Mouse (Mus musculus): ENCODE data around the gene Chst3. TPM values are rescaled to one million over a fixed set of nuclear protein-coding genes. Genes with fewer than 3 reads are reported as not detected.
"Not testable (repeated sequence)": the region's sequence is repeated elsewhere in the genome, so short reads cannot be mapped to it uniquely, and the experiment has no call there.

Chst3 gene
- polyA plus RNA-seq, 1 experiment: 0.52 TPM

DNA sequence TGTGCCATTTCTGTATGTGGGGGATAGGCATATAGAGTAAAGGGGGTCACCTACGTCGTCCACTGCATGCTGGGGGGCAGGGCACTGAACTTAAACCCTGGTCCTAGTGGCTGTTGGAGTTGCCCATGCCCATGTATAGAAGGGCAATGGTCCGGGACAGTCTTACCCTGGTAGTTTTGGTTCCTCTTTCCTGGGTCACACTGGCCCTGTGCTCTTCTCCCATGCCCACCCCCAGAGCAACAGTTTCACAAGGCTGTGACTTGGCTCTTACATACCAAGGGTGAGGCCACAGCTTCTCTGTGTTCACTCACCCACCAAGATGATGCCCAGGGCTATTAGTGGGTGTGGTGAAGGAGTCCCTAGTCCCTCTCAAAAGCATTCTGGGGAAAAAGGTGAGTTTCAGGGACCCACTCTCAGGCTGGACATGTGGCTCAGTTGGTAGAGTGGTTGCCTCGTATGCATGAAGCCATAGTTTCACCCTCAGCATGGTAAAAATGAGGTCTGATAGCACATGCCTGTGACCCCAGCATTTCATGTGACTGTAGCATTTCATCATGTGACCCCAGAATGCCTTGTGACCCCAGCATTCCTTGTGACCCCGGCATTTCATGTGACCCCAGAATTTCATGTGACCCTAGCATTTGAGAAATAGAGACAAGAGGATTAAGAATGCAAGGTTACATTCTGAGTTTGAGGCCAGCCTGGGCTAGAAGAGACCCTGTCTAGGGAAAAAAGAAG, 41.7 kb upstream of the Chst3 start:
- peaks cover 2% of the 10 kb centered on the region; the same call in 1 of the 2 replicates for H3K4me1 ChIP-seq (ENCODE audit: control insufficient read depth, insufficient read depth, low read length)
- H3K36me3 ChIP-seq (ENCODE audit: control insufficient read depth, insufficient read depth, low read length): no peaks in the 10 kb centered on the region
- no peak overlapping the region for H3K27ac ChIP-seq (ENCODE audit: control insufficient read depth, insufficient read depth, low read depth, low read length)
- TF ChIP-seq POLR2A (IDR thresholded peaks at IDR 0.05; ENCODE audit: control insufficient read depth, low read depth, low read length): no peak
- no peak for TF ChIP-seq CTCF (IDR thresholded peaks at IDR 0.05; ENCODE audit: control insufficient read depth, insufficient read depth, insufficient replicate concordance, low read depth, low read length)
- H3K4me3 ChIP-seq (ENCODE audit: control insufficient read depth, low read depth, low read length): no peak overlapping the region
- H3K27me3 ChIP-seq (ENCODE audit: control insufficient read depth, insufficient read depth, low read length): no peaks in the 10 kb centered on the region

- Histone ChIP-seq H3K27me3 (ENCODE audit: control insufficient read depth, insufficient read depth, low read length) (no peaks in the 10 kb centered on the region), H3K4me3 (ENCODE audit: control insufficient read depth, low read depth, low read length) (peak overlapping the region; percentile 28), H3K4me1 (ENCODE audit: control insufficient read depth, insufficient read depth, low read length) (no peaks in the 10 kb centered on the region), H3K36me3 (ENCODE audit: control insufficient read depth, insufficient read depth, low read length) (no peaks in the 10 kb centered on the region), H3K27ac (ENCODE audit: control insufficient read depth, insufficient read depth, low read depth, low read length) (no peak overlapping the region)
- TF ChIP-seq POLR2A (IDR thresholded peaks at IDR 0.05; ENCODE audit: control insufficient read depth, low read depth, low read length): no peak
- TF ChIP-seq CTCF (IDR thresholded peaks at IDR 0.05; ENCODE audit: control insufficient read depth, insufficient read depth, insufficient replicate concordance, low read depth, low read length): no peak
These were observed 38.3 kb upstream of the Chst3 start for GRCm38 (mm10) chr10:60257261-60257825.

GRCm38 (mm10) chr10:60256088-60256487, 37.0 kb upstream of the Chst3 start:
- Histone ChIP-seq H3K36me3 (ENCODE audit: control insufficient read depth, insufficient read depth, low read length) (no peaks in the 10 kb centered on the region), H3K4me1 (ENCODE audit: control insufficient read depth, insufficient read depth, low read length) (no peaks in the 10 kb centered on the region), H3K27me3 (ENCODE audit: control insufficient read depth, insufficient read depth, low read length) (no peaks in the 10 kb centered on the region), H3K27ac (ENCODE audit: control insufficient read depth, insufficient read depth, low read depth, low read length) (no peak overlapping the region), H3K4me3 (ENCODE audit: control insufficient read depth, low read depth, low read length) (no peak overlapping the region)
- no peak for TF ChIP-seq CTCF (IDR thresholded peaks at IDR 0.05; ENCODE audit: control insufficient read depth, insufficient read depth, insufficient replicate concordance, low read depth, low read length)
- TF ChIP-seq POLR2A (IDR thresholded peaks at IDR 0.05; ENCODE audit: control insufficient read depth, low read depth, low read length): no peak

DNA sequence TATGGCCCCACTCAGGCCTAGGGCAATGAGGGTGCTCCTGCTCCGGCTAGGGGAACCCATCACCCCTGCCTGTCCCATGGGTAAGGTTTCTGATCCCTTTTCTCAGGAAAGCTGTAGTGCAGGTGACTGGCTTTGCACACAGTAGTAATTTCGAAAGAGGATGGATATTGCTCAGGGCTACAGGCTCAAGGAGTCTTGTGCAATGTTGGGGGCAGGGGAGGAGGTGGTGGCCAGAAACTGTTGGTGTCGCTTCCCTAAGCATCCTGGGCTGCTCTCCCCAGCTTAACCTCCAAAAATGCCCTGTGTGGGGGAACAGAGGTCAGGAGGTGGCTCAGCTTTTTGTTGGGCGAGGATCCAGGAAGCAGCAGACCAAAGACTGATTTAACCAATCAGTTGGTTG, 33.5 kb upstream of the Chst3 start:
- H3K36me3 ChIP-seq (ENCODE audit: control insufficient read depth, insufficient read depth, low read length): no peaks in the 10 kb centered on the region
- H3K4me3 ChIP-seq (ENCODE audit: control insufficient read depth, low read depth, low read length): no peak overlapping the region
- H3K27ac ChIP-seq (ENCODE audit: control insufficient read depth, insufficient read depth, low read depth, low read length): no peak overlapping the region
- TF ChIP-seq POLR2A (IDR thresholded peaks at IDR 0.05; ENCODE audit: control insufficient read depth, low read depth, low read length) (no peak), CTCF (IDR thresholded peaks at IDR 0.05; ENCODE audit: control insufficient read depth, insufficient read depth, insufficient replicate concordance, low read depth, low read length) (no peak)
- no peaks in the 10 kb centered on the region for H3K27me3 ChIP-seq (ENCODE audit: control insufficient read depth, insufficient read depth, low read length)
- no peaks in the 10 kb centered on the region for H3K4me1 ChIP-seq (ENCODE audit: control insufficient read depth, insufficient read depth, low read length)

DNA sequence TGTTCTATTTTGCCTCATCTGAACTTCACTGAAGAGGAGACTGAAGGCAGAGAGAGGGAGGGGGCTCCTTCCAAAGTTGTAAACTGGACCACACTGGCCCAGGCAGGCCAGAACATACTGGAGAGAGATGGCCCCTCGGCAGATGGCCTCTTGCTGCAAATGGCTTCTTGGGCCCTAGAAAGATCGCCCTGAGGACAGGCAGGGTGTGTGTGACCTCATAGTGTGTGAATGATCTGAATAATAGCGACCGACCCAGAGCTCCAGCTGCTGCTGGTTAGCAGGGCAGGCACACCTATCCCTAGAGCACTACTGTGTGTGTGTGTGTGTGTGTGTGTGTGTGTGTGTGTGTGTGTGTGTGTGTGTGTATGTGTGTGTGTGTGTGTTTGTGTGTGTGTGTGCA, 33.1 kb upstream of the Chst3 start:
- TF ChIP-seq POLR2A (IDR thresholded peaks at IDR 0.05; ENCODE audit: control insufficient read depth, low read depth, low read length): no peak
- no peak for TF ChIP-seq CTCF (IDR thresholded peaks at IDR 0.05; ENCODE audit: control insufficient read depth, insufficient read depth, insufficient replicate concordance, low read depth, low read length)
- Histone ChIP-seq H3K36me3 (ENCODE audit: control insufficient read depth, insufficient read depth, low read length) (no peaks in the 10 kb centered on the region), H3K27ac (ENCODE audit: control insufficient read depth, insufficient read depth, low read depth, low read length) (no peak overlapping the region), H3K4me3 (ENCODE audit: control insufficient read depth, low read depth, low read length) (no peak overlapping the region), H3K27me3 (ENCODE audit: control insufficient read depth, insufficient read depth, low read length) (no peaks in the 10 kb centered on the region), H3K4me1 (ENCODE audit: control insufficient read depth, insufficient read depth, low read length) (no peaks in the 10 kb centered on the region)

DNA sequence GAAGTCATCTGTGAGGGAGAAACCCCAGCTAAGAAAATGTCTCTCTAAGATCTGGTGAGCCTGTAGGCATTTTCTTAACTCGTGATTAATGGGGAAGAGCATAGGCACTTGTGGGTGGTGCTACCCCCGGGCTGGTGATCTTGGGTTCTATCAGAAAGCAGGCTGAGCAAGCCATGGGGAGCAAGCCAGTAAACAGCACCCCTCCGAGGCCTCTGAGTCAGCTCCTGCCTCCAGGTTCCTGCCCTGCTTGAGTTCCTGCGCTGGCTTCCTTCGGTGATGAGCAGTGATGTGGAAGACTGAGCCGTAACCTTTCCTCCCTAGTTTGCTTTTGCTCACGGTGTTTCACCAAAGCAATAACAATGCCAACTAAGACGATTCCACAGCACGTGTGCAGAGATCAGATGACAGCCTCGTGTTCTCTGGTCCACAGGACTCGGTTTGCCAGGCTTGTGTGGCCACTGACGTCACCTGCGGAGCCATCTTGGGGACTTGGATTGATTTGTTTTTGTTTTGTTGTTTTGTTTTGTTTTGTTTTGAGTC, 31.4 kb upstream of the Chst3 start:
- Histone ChIP-seq H3K4me1 (ENCODE audit: control insufficient read depth, insufficient read depth, low read length) (no peaks in the 10 kb centered on the region; the same call in 1 of the 2 replicates), H3K36me3 (ENCODE audit: control insufficient read depth, insufficient read depth, low read length) (no peaks in the 10 kb centered on the region), H3K4me3 (ENCODE audit: control insufficient read depth, low read depth, low read length) (no peak overlapping the region), H3K27me3 (ENCODE audit: control insufficient read depth, insufficient read depth, low read length) (no peaks in the 10 kb centered on the region), H3K27ac (ENCODE audit: control insufficient read depth, insufficient read depth, low read depth, low read length) (no peak overlapping the region)
- no peak for TF ChIP-seq CTCF (IDR thresholded peaks at IDR 0.05; ENCODE audit: control insufficient read depth, insufficient read depth, insufficient replicate concordance, low read depth, low read length)
- no peak for TF ChIP-seq POLR2A (IDR thresholded peaks at IDR 0.05; ENCODE audit: control insufficient read depth, low read depth, low read length)

- H3K4me3 ChIP-seq (ENCODE audit: control insufficient read depth, low read depth, low read length); H3K4me1 ChIP-seq (ENCODE audit: control insufficient read depth, insufficient read depth, low read length); H3K27me3 ChIP-seq (ENCODE audit: control insufficient read depth, insufficient read depth, low read length); H3K27ac ChIP-seq (ENCODE audit: control insufficient read depth, insufficient read depth, low read depth, low read length); H3K36me3 ChIP-seq (ENCODE audit: control insufficient read depth, insufficient read depth, low read length): not testable (repeated sequence)
These were observed 29.3 kb upstream of the Chst3 start for GRCm38 (mm10) chr10:60248345-60248744.
